Mouse (Mus musculus) myocyte (in vitro differentiated cells): ENCODE data around the gene Siglech. TPM values are rescaled to one million over a fixed set of nuclear protein-coding genes. Genes with fewer than 3 reads are reported as not detected.

Experiments
- H3K27me3 ChIP-seq: one replicate; pipeline ENCODE4 v1.6.1; 2011; ENCODE audit not compliant: control insufficient read depth, insufficient read depth, insufficient read length
- H3K36me3 ChIP-seq: one replicate; pipeline ENCODE4 v1.6.1; 2011; ENCODE audit not compliant: control insufficient read depth, insufficient read depth
- H3K4me2 ChIP-seq: one replicate; pipeline ENCODE4 v1.6.1; 2011; ENCODE audit warnings: low read depth, control low read depth
- H3K4me3 ChIP-seq: one replicate; pipeline ENCODE4 v1.5.1; 2011; ENCODE audit warnings: mild to moderate bottlenecking, control low read depth, moderate library complexity
- H3K79me2 ChIP-seq: one replicate; pipeline ENCODE4 v1.6.1; 2011; ENCODE audit not compliant: control insufficient read depth, insufficient read depth
- H3ac ChIP-seq: one replicate; pipeline ENCODE4 v1.6.1; 2011; ENCODE audit not compliant: control insufficient read depth, insufficient read length
- CEBPB ChIP-seq: IDR thresholded peaks from 2 replicates; pipeline ENCODE4 v1.6.1; 2011; ENCODE audit warnings: mild to moderate bottlenecking, moderate library complexity; ENCODE audit not compliant: poor library complexity, insufficient read depth, severe bottlenecking
- E2F4 ChIP-seq: IDR thresholded peaks from one replicate; pipeline ENCODE4 v1.6.1; 2011; ENCODE audit warnings: mild to moderate bottlenecking, control low read depth, moderate library complexity; ENCODE audit not compliant: insufficient read depth
- MAX ChIP-seq: IDR thresholded peaks from one replicate; pipeline ENCODE4 v1.6.1; 2011; ENCODE audit warnings: low read depth, mild to moderate bottlenecking, control low read depth
- MYOD1 ChIP-seq, 3 experiments: IDR thresholded peaks; one replicate each; pipeline ENCODE4 v1.6.1; 2011; ENCODE audit warnings: control low read depth in 2 of 3, low read depth in 2 of 3, mild to moderate bottlenecking in 2 of 3, moderate library complexity in 1 of 3; ENCODE audit not compliant: insufficient read length in 2 of 3, control insufficient read depth in 1 of 3
- MYOG ChIP-seq, 3 experiments: IDR thresholded peaks; one replicate each; pipeline ENCODE4 v1.6.1; 2011; ENCODE audit warnings: control low read depth in 2 of 3, low read depth in 2 of 3, mild to moderate bottlenecking in 2 of 3; ENCODE audit not compliant: insufficient read length in 2 of 3, control insufficient read depth in 1 of 3, insufficient read depth in 1 of 3
- POLR2A ChIP-seq: IDR thresholded peaks from one replicate; pipeline ENCODE4 v1.6.1; 2011; ENCODE audit warnings: low read depth, mild to moderate bottlenecking, control low read depth, moderate library complexity; ENCODE audit not compliant: insufficient read length
- POLR2AphosphoS2 ChIP-seq: IDR thresholded peaks from one replicate; pipeline ENCODE4 v1.6.1; 2011; ENCODE audit warnings: low read depth, control low read depth; ENCODE audit not compliant: insufficient read length
- REST ChIP-seq: IDR thresholded peaks from one replicate; pipeline ENCODE4 v1.6.1; 2011; ENCODE audit warnings: mild to moderate bottlenecking, control low read depth, moderate library complexity; ENCODE audit not compliant: insufficient read depth, insufficient read length
- SRF ChIP-seq: IDR thresholded peaks from one replicate; pipeline ENCODE4 v1.6.1; 2011; ENCODE audit warnings: low read depth; ENCODE audit not compliant: control insufficient read depth, insufficient read length
- TCF12 ChIP-seq: IDR thresholded peaks from one replicate; pipeline ENCODE4 v1.6.1; 2011; ENCODE audit warnings: mild to moderate bottlenecking, control low read depth; ENCODE audit not compliant: poor library complexity, insufficient read depth, severe bottlenecking
- TCF3 ChIP-seq: IDR thresholded peaks from one replicate; pipeline ENCODE4 v1.6.1; 2011; ENCODE audit warnings: low read depth, control low read depth; ENCODE audit not compliant: insufficient read length
- USF1 ChIP-seq: IDR thresholded peaks from one replicate; pipeline ENCODE4 v1.6.1; 2011; ENCODE audit warnings: low read depth, mild to moderate bottlenecking, control low read depth, moderate library complexity
- polyA plus RNA-seq: library from polyadenylated mRNA; unstranded; fragments of >200 nt; fragmentation: generic; extraction: Trizol; gene quantifications from one replicate; pipeline ENCODE4 v1.2.1, GENCODE M21; 2012; ENCODE audit warnings: missing spikeins

The Siglech gene
- not detected for polyA plus RNA-seq

DNA sequence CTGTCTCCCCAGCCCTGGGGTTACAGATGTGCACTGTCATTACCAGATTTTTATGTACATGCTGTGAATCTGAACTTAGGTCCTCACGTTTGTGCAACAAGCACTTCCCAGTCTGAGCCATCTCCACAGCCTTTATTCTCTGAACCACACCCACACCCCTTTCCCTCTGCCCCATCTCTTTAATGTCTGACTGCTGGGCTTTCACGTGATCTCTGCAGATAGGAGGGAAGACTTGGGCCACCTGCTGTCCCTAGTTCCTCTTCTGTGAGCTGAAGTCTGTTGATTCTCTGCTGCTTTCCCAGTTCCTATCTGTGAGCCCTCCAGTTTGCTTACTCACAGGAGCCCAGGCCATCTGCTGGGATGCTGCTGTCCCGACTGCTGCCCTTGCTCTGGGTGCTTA, at the start of gene Siglech:
Gene Siglech, plus strand, starts transcription at position 253 of the 400 bp plus-strand sequence.
- H3K4me3 ChIP-seq = no peak within 1 kb of the TSS
- H3K79me2 ChIP-seq = no peaks in the 10 kb centered on the region
- no peak for TF ChIP-seq POLR2A
- no peak for TF ChIP-seq MYOG (IDR thresholded peaks at IDR 0.05; ENCODE audit: control insufficient read depth in 1 of 3, insufficient read depth in 1 of 3, insufficient read length in 2 of 3, low read depth in 2 of 3)
- TF ChIP-seq REST = no peak
- no peak for TF ChIP-seq E2F4
- no peak for TF ChIP-seq TCF12
- no peak for TF ChIP-seq TCF3
- TF ChIP-seq CEBPB = no peak
- no peak for TF ChIP-seq USF1
- TF ChIP-seq POLR2AphosphoS2 = no peak
- no peak for TF ChIP-seq MAX
- TF ChIP-seq SRF = no peak
- TF ChIP-seq MYOD1 (IDR thresholded peaks at IDR 0.05; ENCODE audit: control insufficient read depth in 1 of 3, insufficient read length in 2 of 3, low read depth in 2 of 3) = no peak

DNA sequence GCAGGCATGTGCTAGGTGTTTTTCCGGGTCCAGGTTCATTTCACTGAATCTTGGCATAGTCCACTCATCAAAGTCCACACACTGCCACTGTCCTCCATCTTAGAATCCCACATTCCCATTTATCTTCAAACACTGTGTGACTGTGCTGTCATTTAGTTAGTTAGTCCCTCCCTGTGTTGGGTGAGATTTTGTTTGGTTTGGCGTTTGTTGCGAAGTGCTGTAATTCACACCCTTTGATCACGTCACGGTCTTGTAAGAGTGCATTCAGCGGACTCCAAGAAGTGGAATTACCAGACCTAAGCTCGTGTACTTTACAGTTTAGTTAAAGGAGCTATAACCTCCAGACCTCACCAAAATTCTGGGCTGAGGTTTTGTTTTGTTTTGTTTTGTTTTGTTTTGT, 45.3 kb upstream of the Siglech start:
- Histone ChIP-seq H3K36me3 (no peaks in the 10 kb centered on the region), H3K27me3 (no peaks in the 10 kb centered on the region), H3K79me2 (no peaks in the 10 kb centered on the region), H3K4me3 (no peak overlapping the region), H3K4me2 (no peak overlapping the region), H3ac (no peak overlapping the region)
- TF ChIP-seq MAX (no peak), REST (no peak), USF1 (no peak), MYOD1 (IDR thresholded peaks at IDR 0.05; ENCODE audit: control insufficient read depth in 1 of 3, insufficient read length in 2 of 3, low read depth in 2 of 3) (no peak), POLR2AphosphoS2 (no peak), TCF3 (no peak), POLR2A (no peak), CEBPB (no peak), SRF (no peak), TCF12 (no peak), E2F4 (no peak), MYOG (IDR thresholded peaks at IDR 0.05; ENCODE audit: control insufficient read depth in 1 of 3, insufficient read depth in 1 of 3, insufficient read length in 2 of 3, low read depth in 2 of 3) (no peak)

More for the DNA sequence above, at the start of gene Siglech:
- H3K27me3 ChIP-seq = peaks cover 16% of the 10 kb centered on the region
- H3ac ChIP-seq = no peak within 1 kb of the TSS
- no peaks in the 10 kb centered on the region for H3K36me3 ChIP-seq
- no peak within 1 kb of the TSS for H3K4me2 ChIP-seq

DNA sequence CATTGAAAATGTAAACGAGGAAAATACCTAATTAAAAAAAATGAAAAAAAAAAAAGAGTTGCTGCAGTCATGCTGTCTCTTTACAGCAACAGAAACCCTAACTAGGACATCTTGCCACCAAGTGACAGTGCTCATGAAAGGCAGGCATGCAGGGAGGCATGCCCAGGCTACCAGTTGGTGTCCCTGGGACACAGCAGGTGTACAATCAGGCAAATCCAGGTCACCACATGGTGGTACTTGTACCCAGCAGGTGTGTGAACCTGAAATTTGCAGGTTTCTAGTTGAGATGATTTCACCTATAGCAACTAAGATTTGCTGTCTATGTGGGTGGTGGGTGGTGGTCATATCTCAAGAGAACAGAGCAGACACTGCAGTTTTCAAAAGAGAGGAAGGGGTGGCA, 39.1 kb upstream of the Siglech start:
- Histone ChIP-seq H3K79me2 (no peaks in the 10 kb centered on the region), H3ac (no peak overlapping the region), H3K4me2 (no peak overlapping the region), H3K36me3 (no peaks in the 10 kb centered on the region), H3K4me3 (no peak overlapping the region), H3K27me3 (no peaks in the 10 kb centered on the region)
- TF ChIP-seq POLR2AphosphoS2 (no peak), MYOD1 (IDR thresholded peaks at IDR 0.05; ENCODE audit: control insufficient read depth in 1 of 3, insufficient read length in 2 of 3, low read depth in 2 of 3) (no peak), REST (no peak), TCF12 (no peak), POLR2A (no peak), MAX (no peak), CEBPB (no peak), TCF3 (no peak), MYOG (IDR thresholded peaks at IDR 0.05; ENCODE audit: control insufficient read depth in 1 of 3, insufficient read depth in 1 of 3, insufficient read length in 2 of 3, low read depth in 2 of 3) (no peak), E2F4 (no peak), USF1 (no peak), SRF (no peak)

DNA sequence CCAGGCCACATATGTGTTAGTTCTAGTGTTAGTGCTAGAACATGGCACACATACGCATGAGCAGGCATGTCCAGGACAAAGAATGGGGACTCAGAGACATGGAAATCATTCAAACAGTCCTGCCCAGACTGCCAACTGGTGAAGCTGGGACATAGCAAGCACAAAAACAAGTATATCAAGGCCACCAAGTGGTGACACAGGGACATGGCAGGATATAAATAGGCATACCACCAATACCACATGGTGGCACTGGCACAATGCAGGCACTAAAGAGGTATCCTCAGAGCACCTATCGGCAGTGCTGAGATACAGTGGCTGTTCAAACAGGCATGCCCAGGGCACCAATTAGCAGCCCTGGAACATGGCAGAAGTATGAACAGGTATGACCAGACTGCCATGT, 33.5 kb upstream of the Siglech start:
- TF ChIP-seq USF1 (no peak), MAX (no peak), POLR2A (no peak), TCF3 (no peak), CEBPB (no peak), MYOG (IDR thresholded peaks at IDR 0.05; ENCODE audit: control insufficient read depth in 1 of 3, insufficient read depth in 1 of 3, insufficient read length in 2 of 3, low read depth in 2 of 3) (no peak), MYOD1 (IDR thresholded peaks at IDR 0.05; ENCODE audit: control insufficient read depth in 1 of 3, insufficient read length in 2 of 3, low read depth in 2 of 3) (no peak), REST (no peak), SRF (no peak), E2F4 (no peak), TCF12 (no peak), POLR2AphosphoS2 (no peak)
- H3K27me3 ChIP-seq = no peaks in the 10 kb centered on the region

More for the DNA sequence above, 33.5 kb upstream of the Siglech start:
- no peaks in the 10 kb centered on the region for H3K36me3 ChIP-seq
- H3K4me3 ChIP-seq = no peak overlapping the region
- no peak overlapping the region for H3ac ChIP-seq
- H3K79me2 ChIP-seq = no peaks in the 10 kb centered on the region
- H3K4me2 ChIP-seq = no peak overlapping the region
